Mouse (Mus musculus) embryonic fibroblast, embryonic 13.5 days (primary cell): ENCODE data around the gene Trove2. TPM values are rescaled to one million over a fixed set of nuclear protein-coding genes. Genes with fewer than 3 reads are reported as not detected.
A peak's percentile ranks its signal among the peaks of the same experiment; 100 is the strongest.
"Not testable (repeated sequence)": the region's sequence is repeated elsewhere in the genome, so short reads cannot be mapped to it uniquely, and the experiment has no call there.

ENCODE experiments used
- H3K27ac ChIP-seq: 2 replicates; pipeline ENCODE4 v1.5.1; 2012; ENCODE audit warnings: low read length, control low read depth, inconsistent platforms; ENCODE audit not compliant: insufficient read depth
- H3K4me1 ChIP-seq: 2 replicates; pipeline ENCODE4 v1.6.1; 2011; ENCODE audit warnings: low read length; ENCODE audit not compliant: control insufficient read depth, insufficient read depth
- H3K4me3 ChIP-seq: 2 replicates; pipeline ENCODE4 v1.5.1; 2011; ENCODE audit warnings: mild to moderate bottlenecking, control low read depth, low read length; ENCODE audit not compliant: insufficient read depth
- CTCF ChIP-seq: IDR thresholded peaks from 2 replicates; pipeline ENCODE4 v1.5.1; 2011; ENCODE audit warnings: mild to moderate bottlenecking, control low read depth, low read length, moderate library complexity, borderline replicate concordance; ENCODE audit not compliant: insufficient read depth
- POLR2A ChIP-seq: IDR thresholded peaks from 2 replicates; pipeline ENCODE4 v1.6.1; 2011; ENCODE audit warnings: low read depth, mild to moderate bottlenecking, control low read depth, low read length, moderate library complexity
- polyA plus RNA-seq: library from polyadenylated mRNA; stranded (reverse); fragments of >200 nt; gene quantifications from 2 replicates; pipeline ENCODE4 v1.2.4, GENCODE M21; 2011; ENCODE audit warnings: low read depth; ENCODE audit not compliant: missing spikeins, insufficient read length

Trove2 gene
- polyA plus RNA-seq, 1 experiment = 24.7 TPM

- Histone ChIP-seq H3K27ac (no peak overlapping the region), H3K4me1 (no peaks in the 10 kb centered on the region), H3K4me3 (no peak overlapping the region)
- no peak for TF ChIP-seq CTCF
- no peak for TF ChIP-seq POLR2A
These were observed 36.3 kb downstream of the Trove2 start for GRCm38 (mm10) chr1:143740581-143740980.

DNA sequence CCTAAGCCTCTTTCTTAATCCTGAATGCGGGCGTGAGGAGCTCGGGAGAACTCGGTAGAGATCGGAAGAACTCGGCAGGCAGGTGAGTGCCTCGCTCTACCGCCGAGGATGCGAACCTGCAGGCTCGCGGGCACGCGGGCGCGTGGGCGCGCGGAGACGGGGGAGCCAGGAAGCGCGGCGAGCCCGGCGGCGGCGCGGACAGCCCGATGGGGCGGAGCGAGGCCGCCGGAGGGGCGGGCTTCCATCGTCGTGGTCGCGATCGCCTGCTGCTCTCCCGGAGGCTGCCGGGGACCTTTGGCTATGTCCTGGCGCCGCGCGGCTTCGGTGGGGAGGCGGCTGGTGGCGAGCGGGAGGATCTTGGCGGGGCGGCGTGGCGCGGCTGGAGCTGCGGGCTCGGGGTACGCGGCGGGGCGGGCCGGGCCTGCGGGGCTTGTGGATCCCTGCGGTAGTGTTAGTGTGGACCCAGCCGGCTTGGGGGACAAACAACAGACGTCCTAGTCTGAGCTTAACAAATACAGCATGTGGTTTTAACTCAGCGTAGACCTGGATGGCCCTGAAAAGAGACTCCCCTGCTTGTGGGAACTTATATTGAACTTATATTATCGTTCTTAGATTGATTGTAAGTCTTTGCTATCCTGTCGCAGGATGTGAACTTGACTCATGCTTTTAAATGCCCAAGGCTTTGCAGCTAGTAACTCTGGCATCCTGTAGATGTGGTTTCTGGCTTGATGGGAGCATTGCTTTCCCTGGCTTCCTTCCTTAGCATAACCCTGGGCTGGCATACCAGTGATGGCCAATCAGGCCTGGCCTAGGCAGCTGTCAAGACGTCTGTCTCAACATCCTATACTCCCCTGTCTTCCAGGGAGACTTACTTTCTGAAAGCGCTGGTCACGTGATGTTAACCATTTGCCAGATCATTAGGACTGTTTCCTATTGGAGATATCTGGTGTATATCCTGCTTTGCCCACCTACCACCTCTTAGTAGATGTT is 37.2 kb downstream of the Trove2 start:
- TF ChIP-seq CTCF (no peak), POLR2A (peak; percentile 46)
- Histone ChIP-seq H3K27ac (peak overlapping the region; percentile 37; the same call in 1 of the 2 replicates), H3K4me1 (no peaks in the 10 kb centered on the region), H3K4me3 (peak overlapping the region; percentile 89)

DNA sequence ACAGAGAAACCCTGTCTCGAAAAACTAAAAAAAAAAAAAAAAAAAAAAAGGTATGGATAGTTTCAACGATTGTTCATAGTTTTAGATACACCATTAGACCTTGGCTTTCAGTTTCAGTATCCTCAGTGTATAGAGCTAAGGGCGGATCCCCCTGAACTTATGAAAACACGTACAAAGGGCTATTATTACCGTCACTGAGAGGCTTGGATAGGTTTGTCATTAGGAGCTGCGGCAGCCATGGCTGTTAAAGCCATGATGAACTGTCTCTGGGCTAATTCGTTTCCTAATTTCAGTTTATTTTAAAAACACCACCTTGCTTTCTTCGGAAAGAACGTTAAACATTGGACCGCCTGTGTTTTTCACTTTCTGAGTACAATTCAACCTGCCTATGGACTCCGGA is 38.1 kb downstream of the Trove2 start:
- Histone ChIP-seq H3K27ac (no peak overlapping the region), H3K4me1 (no peaks in the 10 kb centered on the region), H3K4me3 (peak overlapping the region; percentile 89)
- no peak for TF ChIP-seq POLR2A
- no peak for TF ChIP-seq CTCF

DNA sequence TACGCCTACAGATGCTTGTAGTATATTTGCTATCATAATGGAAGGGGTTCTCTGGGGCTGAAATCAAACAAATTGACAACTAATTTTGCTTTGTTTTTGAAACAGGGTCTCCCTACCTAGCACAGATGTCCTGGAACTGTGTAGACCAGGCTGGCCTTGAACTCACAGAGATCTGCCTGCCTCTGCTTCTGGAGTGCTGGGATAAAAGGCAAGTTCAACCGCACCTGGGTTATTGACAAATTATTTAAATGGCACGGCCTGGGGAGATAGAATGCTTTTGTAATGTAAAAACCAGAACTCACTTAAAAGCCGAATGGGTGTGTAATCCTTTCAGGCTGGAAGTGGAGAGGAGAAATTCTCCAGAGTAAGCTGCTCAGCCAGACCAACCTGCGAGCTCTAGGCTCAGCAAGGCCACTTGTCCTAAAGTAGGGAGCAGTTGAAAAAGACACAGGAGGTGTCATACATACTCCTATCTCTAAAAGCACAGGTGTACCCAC is 42.9 kb downstream of the Trove2 start:
- H3K27ac ChIP-seq = no peak overlapping the region
- TF ChIP-seq POLR2A = no peak
- TF ChIP-seq CTCF = no peak
- no peak overlapping the region for H3K4me3 ChIP-seq
- no peaks in the 10 kb centered on the region for H3K4me1 ChIP-seq

DNA sequence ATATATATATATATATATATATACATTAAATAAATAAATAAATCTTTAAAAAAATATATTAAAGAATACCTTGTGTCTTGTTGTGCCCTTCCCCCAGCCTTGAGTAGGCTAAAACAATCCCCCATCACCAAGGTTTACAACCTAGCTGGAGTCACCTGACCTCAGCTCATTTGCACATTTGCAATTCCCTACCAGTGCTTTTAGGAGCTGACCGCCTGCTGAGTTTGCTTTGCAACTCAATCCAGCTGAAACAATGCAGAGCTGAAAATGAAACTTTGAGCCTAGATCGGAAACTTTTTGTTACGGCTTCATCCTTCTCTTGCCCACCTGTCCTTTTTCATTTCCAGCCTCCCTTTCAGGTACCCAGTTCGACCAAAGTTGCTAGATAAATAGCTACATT is 45.2 kb downstream of the Trove2 start:
- Histone ChIP-seq H3K4me1 (no peaks in the 10 kb centered on the region), H3K4me3 (no peak overlapping the region), H3K27ac (no peak overlapping the region)
- TF ChIP-seq CTCF = no peak
- no peak for TF ChIP-seq POLR2A

- Histone ChIP-seq H3K4me3 (no peak overlapping the region), H3K27ac (no peak overlapping the region), H3K4me1 (no peaks in the 10 kb centered on the region)
- 0 out of 2 replicates have a peak, but pooled peaks have one; percentile 2 for TF ChIP-seq CTCF
- TF ChIP-seq POLR2A = no peak
These were observed 46.0 kb downstream of the Trove2 start for GRCm38 (mm10) chr1:143730899-143731298.

DNA sequence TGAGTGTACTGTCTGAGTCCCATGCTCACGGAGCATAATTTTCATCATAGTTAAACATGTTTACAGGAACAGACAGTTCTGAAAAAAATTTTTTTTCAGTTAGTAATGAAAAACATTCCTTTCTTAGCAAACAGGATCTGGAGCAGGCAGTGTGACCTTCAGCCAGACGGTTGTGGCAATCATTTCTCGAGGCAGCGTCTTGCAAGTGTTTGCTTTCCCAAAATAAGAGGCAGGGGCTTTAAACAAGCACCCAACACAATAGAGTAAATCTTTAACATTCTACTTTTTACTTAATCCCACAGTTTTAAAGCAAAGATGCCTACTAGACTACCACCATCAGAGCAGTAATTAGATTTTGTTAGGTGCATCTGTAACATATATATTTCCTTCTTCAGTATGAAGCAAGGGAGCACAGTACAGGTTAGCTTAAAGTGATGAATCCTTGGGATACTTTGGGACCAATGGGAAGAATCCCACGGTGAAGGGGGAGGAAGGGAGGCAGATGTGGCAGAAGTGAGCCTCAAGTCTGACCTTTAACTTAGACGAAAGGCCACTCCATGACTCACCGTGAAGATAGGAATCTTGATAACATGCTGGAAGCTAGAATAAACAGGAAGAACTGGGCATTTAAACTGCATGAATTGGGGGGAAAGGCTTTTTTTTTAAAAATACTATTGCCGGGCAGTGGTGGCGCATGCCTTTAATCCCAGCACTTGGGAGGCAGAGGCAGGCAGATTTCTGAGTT is 49.0 kb downstream of the Trove2 start:
- TF ChIP-seq CTCF (no peak), POLR2A (no peak)
- H3K27ac ChIP-seq = no peak overlapping the region
- no peaks in the 10 kb centered on the region for H3K4me1 ChIP-seq

GRCm38 (mm10) chr1:143724456-143725064 is 52.3 kb downstream of the Trove2 start:
- Histone ChIP-seq H3K27ac (no peak overlapping the region), H3K4me3 (no peak overlapping the region), H3K4me1 (no peaks in the 10 kb centered on the region)
- TF ChIP-seq POLR2A (no peak), CTCF (no peak)

More for the DNA sequence above, 49.0 kb downstream of the Trove2 start:
- H3K4me3 ChIP-seq = no peak overlapping the region

- not testable (repeated sequence) for H3K27ac ChIP-seq, H3K4me3 ChIP-seq, H3K4me1 ChIP-seq
These were observed 60.8 kb downstream of the Trove2 start, which contains the start of gene Glrx2 for GRCm38 (mm10) chr1:143716038-143716437. Gene Glrx2, plus strand, starts transcription at chr1:143716338.
